Mouse (Mus musculus) kidney, embryonic 14.5 days (tissue): ENCODE data around the gene P4htm. TPM values are rescaled to one million over a fixed set of nuclear protein-coding genes. Genes with fewer than 3 reads are reported as not detected.

Experiments
- ATAC-seq: fragments of 200-750 bp; cut with Nextera tagmentation; 2 replicates; pipeline ENCODE4 v1.8.0; 2017; ENCODE audit warnings: moderate number of reproducible peaks, mild to moderate bottlenecking, moderate TSS enrichment, moderate library complexity; ENCODE audit not compliant: low FRiP score, low TSS enrichment
- H3K27ac ChIP-seq: fragments of 300-500 bp; sonication (generic); 2 replicates; pipeline ENCODE4 v1.5.1; 2014; ENCODE audit warnings: low read depth, mild to moderate bottlenecking, low read length, moderate library complexity, mixed read lengths
- H3K27me3 ChIP-seq: fragments of 300-500 bp; sonication (generic); 2 replicates; pipeline ENCODE4 v1.6.1; 2014; ENCODE audit warnings: mild to moderate bottlenecking, low read length; ENCODE audit not compliant: control insufficient read depth, insufficient read depth
- H3K36me3 ChIP-seq: fragments of 300-500 bp; sonication (generic); 2 replicates; pipeline ENCODE4 v1.6.1; 2014; ENCODE audit warnings: low read length, mixed read lengths; ENCODE audit not compliant: control insufficient read depth, insufficient read depth
- H3K4me1 ChIP-seq: fragments of 300-500 bp; sonication (generic); 2 replicates; pipeline ENCODE4 v1.6.1; 2014; ENCODE audit warnings: low read length, mixed read lengths; ENCODE audit not compliant: control insufficient read depth, insufficient read depth
- H3K4me2 ChIP-seq: fragments of 300-500 bp; sonication (generic); replicated peaks from 2 replicates; pipeline ENCODE4 v1.6.1; 2014; ENCODE audit warnings: low read depth, mild to moderate bottlenecking, low read length
- H3K4me3 ChIP-seq: fragments of 300-500 bp; sonication (generic); 2 replicates; pipeline ENCODE4 v1.5.1; 2014; ENCODE audit warnings: mild to moderate bottlenecking, low read length
- H3K9ac ChIP-seq: fragments of 300-500 bp; sonication (generic); 2 replicates; pipeline ENCODE4 v1.6.1; 2014; ENCODE audit warnings: low read depth, mild to moderate bottlenecking, low read length, moderate library complexity
- H3K9me3 ChIP-seq: fragments of 300-500 bp; sonication (generic); 2 replicates; pipeline ENCODE4 v1.6.1; 2016; ENCODE audit warnings: low read length; ENCODE audit not compliant: control insufficient read depth
- WGBS: fragments of 180-500 bp; shearing (Covaris S2); extraction: QIAGEN DNeasy Blood & Tissue Kit; methylation state at CpG from one replicate; pipeline ENCODE4 v1.1.7; 2014; 5-methylcytosine and 5-hydroxymethylcytosine counted together
- polyA plus RNA-seq: library from polyadenylated mRNA; unstranded; fragments of >200 nt; fragmentation: Nextera tagmentation; extraction: Ambion mirVana; gene quantifications from 2 replicates; pipeline ENCODE4 v1.2.1, GENCODE M21; 2014

The P4htm gene
- polyA plus RNA-seq, 1 experiment from 2014 or later, result 7.5 TPM

GRCm38 (mm10) chr9:108589229-108589628, 8.2 kb downstream of the P4htm start:
- 68% methylated on average over 5 of the region's 5 CpGs for WGBS
- Histone ChIP-seq H3K36me3 (no peaks in the 10 kb centered on the region), H3K27ac (peak overlapping the region; percentile 57), H3K4me3 (no peak overlapping the region), H3K4me2 (no peak overlapping the region), H3K9me3 (no peaks in the 10 kb centered on the region), H3K9ac (no peak overlapping the region), H3K4me1 (peaks cover 14% of the 10 kb centered on the region), H3K27me3 (no peaks in the 10 kb centered on the region)
- ATAC-seq, result no peak; the same call in 1 of the 2 replicates

GRCm38 (mm10) chr9:108587571-108588180, 9.8 kb downstream of the P4htm start:
- H3K27me3 ChIP-seq, result no peaks in the 10 kb centered on the region
- peaks cover 14% of the 10 kb centered on the region for H3K4me1 ChIP-seq
- no peaks in the 10 kb centered on the region; the same call in 1 of the 2 replicates for H3K36me3 ChIP-seq
- peak overlapping the region; percentile 12 for H3K4me3 ChIP-seq
- H3K9ac ChIP-seq, result peak overlapping the region; percentile 23; the same call in 1 of the 2 replicates
- no peaks in the 10 kb centered on the region for H3K9me3 ChIP-seq
- peak; percentile 97 for ATAC-seq
- peak overlapping the region; percentile 72 for H3K27ac ChIP-seq
- peak overlapping the region; percentile 33 for H3K4me2 ChIP-seq
- 2% methylated on average over 14 of the region's 14 CpGs for WGBS

- H3K36me3 ChIP-seq, result peaks cover 22% of the 10 kb centered on the region
- no peaks in the 10 kb centered on the region for H3K27me3 ChIP-seq
- H3K4me1 ChIP-seq, result peaks cover 29% of the 10 kb centered on the region
- no peaks in the 10 kb centered on the region for H3K9me3 ChIP-seq
- H3K4me2 ChIP-seq, result peak overlapping the region; percentile 64
- peak; percentile 1; the same call in 1 of the 2 replicates for ATAC-seq
- H3K27ac ChIP-seq, result peak overlapping the region; percentile 88
- WGBS, result 61% methylated on average over 5 of the region's 5 CpGs
- H3K4me3 ChIP-seq, result peak overlapping the region; percentile 83
- H3K9ac ChIP-seq, result peak overlapping the region; percentile 95
Measured at GRCm38 (mm10) chr9:108579344-108579690, 18.1 kb downstream of the P4htm start.

GRCm38 (mm10) chr9:108578545-108579343, 18.7 kb downstream of the P4htm start, which contains the start of gene Wdr6:
TSS of gene Wdr6 (minus strand) at chr9:108578739.
- 5% methylated on average over 51 of the region's 51 CpGs for WGBS
- Histone ChIP-seq H3K4me1 (peaks cover 30% of the 10 kb centered on the region), H3K9me3 (no peaks in the 10 kb centered on the region), H3K9ac (peak within 1 kb of the TSS; percentile 95), H3K27ac (peak within 1 kb of the TSS; percentile 88), H3K4me3 (peak within 1 kb of the TSS; percentile 83), H3K4me2 (peak within 1 kb of the TSS; percentile 64), H3K36me3 (peaks cover 28% of the 10 kb centered on the region), H3K27me3 (no peaks in the 10 kb centered on the region)
- peak; percentile 96 for ATAC-seq

GRCm38 (mm10) chr9:108577934-108578544, 19.4 kb downstream of the P4htm start:
- peaks cover 30% of the 10 kb centered on the region for H3K4me1 ChIP-seq
- H3K27ac ChIP-seq, result peak overlapping the region; percentile 88
- H3K9me3 ChIP-seq, result no peaks in the 10 kb centered on the region
- no peaks in the 10 kb centered on the region for H3K27me3 ChIP-seq
- H3K4me2 ChIP-seq, result peak overlapping the region; percentile 64
- peak; percentile 10; the same call in 1 of the 2 replicates for ATAC-seq
- H3K9ac ChIP-seq, result peak overlapping the region; percentile 95
- 1% methylated on average over 24 of the region's 24 CpGs for WGBS
- peaks cover 35% of the 10 kb centered on the region for H3K36me3 ChIP-seq
- peak overlapping the region; percentile 83 for H3K4me3 ChIP-seq

- Histone ChIP-seq H3K27ac (no peak overlapping the region), H3K9ac (0 out of 2 replicates have a peak overlapping the region, but pooled peaks have one; percentile 95), H3K4me1 (peaks cover 30% of the 10 kb centered on the region)
Measured at GRCm38 (mm10) chr9:108577025-108577424, 20.4 kb downstream of the P4htm start.

GRCm38 (mm10) chr9:108575321-108576297, 21.9 kb downstream of the P4htm start:
- no peak overlapping the region for H3K27ac ChIP-seq
- peaks cover 55% of the 10 kb centered on the region for H3K36me3 ChIP-seq
- peaks cover 30% of the 10 kb centered on the region for H3K4me1 ChIP-seq
- H3K27me3 ChIP-seq, result no peaks in the 10 kb centered on the region
- H3K9ac ChIP-seq, result no peak overlapping the region
- ATAC-seq, result no peak
- no peaks in the 10 kb centered on the region for H3K9me3 ChIP-seq
- no peak overlapping the region; the same call in 1 of the 2 replicates for H3K4me2 ChIP-seq
- 79% methylated on average over 37 of the region's 37 CpGs for WGBS
- no peak overlapping the region for H3K4me3 ChIP-seq

More at GRCm38 (mm10) chr9:108577025-108577424, 20.4 kb downstream of the P4htm start:
- H3K36me3 ChIP-seq, result peaks cover 45% of the 10 kb centered on the region
- WGBS, result 39% methylated on average over 6 of the region's 6 CpGs
- H3K9me3 ChIP-seq, result no peaks in the 10 kb centered on the region
- H3K4me2 ChIP-seq, result peak overlapping the region; percentile 64
- no peak for ATAC-seq
- no peaks in the 10 kb centered on the region for H3K27me3 ChIP-seq
- peak overlapping the region; percentile 83 for H3K4me3 ChIP-seq

GRCm38 (mm10) chr9:108574921-108575320, 22.5 kb downstream of the P4htm start:
- no peak overlapping the region for H3K9ac ChIP-seq
- no peaks in the 10 kb centered on the region for H3K27me3 ChIP-seq
- no peak overlapping the region for H3K4me2 ChIP-seq
- H3K36me3 ChIP-seq, result peaks cover 55% of the 10 kb centered on the region
- no peaks in the 10 kb centered on the region for H3K9me3 ChIP-seq
- 91% methylated on average over 12 of the region's 12 CpGs for WGBS
- no peak overlapping the region for H3K27ac ChIP-seq
- peaks cover 35% of the 10 kb centered on the region for H3K4me1 ChIP-seq
- no peak for ATAC-seq
- no peak overlapping the region for H3K4me3 ChIP-seq
